Mouse (Mus musculus) lung, adult 2 months (tissue): ENCODE results near the gene Smarcc2.

ENCODE experiments used
- CTCF ChIP-seq: fragments of 200-500 bp; IDR thresholded peaks from 2 replicates; pipeline ENCODE4 v1.5.1; 2011; ENCODE audit warnings: mild to moderate bottlenecking, low read length, control low read depth; ENCODE audit not compliant: insufficient read depth
- POLR2A ChIP-seq: fragments of 200-500 bp; IDR thresholded peaks from 2 replicates; pipeline ENCODE4 v1.6.1; 2011; ENCODE audit warnings: low read depth, mild to moderate bottlenecking, control low read depth, low read length, borderline replicate concordance; ENCODE audit errors: extremely low read depth

DNA sequence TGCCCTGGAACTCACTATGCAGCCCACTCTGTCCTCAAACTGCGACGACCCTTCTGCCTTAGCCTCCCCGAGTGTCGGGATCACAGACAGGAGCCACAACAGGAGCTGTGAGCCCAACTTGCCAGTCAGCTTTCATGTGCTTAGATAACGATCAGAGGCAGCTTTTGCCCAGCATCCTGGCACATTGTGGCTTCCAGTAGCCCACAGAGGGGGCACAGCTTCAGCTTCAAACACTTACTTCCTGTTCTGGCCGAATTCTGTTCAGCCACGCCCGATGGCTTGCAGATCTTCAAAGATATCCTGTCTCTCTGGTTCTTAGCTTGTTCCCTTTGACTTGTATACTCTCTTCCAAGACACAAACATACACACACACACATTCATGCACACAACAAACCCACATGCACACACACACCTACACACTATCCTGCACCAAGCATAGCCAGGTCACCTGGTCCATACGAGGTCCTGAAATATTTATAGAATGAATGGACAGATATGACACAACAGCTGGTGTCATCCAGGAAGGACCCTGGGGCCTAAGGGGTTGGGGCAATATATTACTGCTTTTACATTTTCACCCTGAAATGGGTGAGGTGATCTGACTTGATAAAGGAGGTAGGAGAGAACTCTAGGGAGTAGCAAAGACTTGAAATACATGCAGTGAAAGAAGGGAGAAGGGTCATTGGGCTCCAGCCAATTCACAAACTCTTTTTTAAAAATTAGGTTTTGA is 45.8 kb downstream of the Smarcc2 start:
- no peak for TF ChIP-seq POLR2A
- TF ChIP-seq CTCF = no peak
